In genomic region chr14:28375642-28376091, GRCm38 (mm10) we compare ENCODE assay signal across 11 mouse cellular contexts.
DNase-seq lines count a peak whose midpoint lies in the region; ATAC-seq and TF ChIP-seq lines count a peak whose summit lies in the region.
"Had no signal": no experiment of that assay in that cellular context is flagged by ENCODE, and none has a peak within 500 bp of the region (broad histone marks: within the 10 kb centered on the region; RNA-seq: fewer than 3 reads in every experiment).

No protein-coding gene starts in this region.

- peak; percentile 60 for DNase-seq in retina, postnatal 1 day
- no peak for DNase-seq in retina, embryonic 14.5 days (ENCODE audit: low spot score)
- peak; percentile 30 for DNase-seq in heart, postnatal 0 days (ENCODE audit: low spot score)
- peak; percentile 71 for DNase-seq in lung, postnatal 0 days (ENCODE audit: low spot score)
- DNase-seq in ovary, postnatal 10 days (ENCODE audit: low spot score) = no peak
- DNase-seq in gastrocnemius, postnatal 14 days = no peak
- no peak for DNase-seq in spleen, postnatal 14 days (ENCODE audit: low spot score in 2 of 2)
- DNase-seq in T-cell, adult 2 months (ENCODE audit: low spot score) = no peak
- DNase-seq: cerebellum, adult 11 months had no signal

- ATAC-seq in heart, postnatal 0 days (ENCODE audit: insufficient read depth, low read depth) = 0 out of 2 replicates have a peak, but pooled peaks have one; percentile 17
- ATAC-seq in lung, postnatal 0 days = peak; percentile 63

- no peaks in the 10 kb centered on the region for H3K9me3 ChIP-seq in heart, postnatal 0 days (replicated peaks; ENCODE audit: control insufficient read depth, low read length)
- H3K9me3 ChIP-seq in lung, postnatal 0 days (ENCODE audit: low read length) = no peaks in the 10 kb centered on the region

- H3K9ac ChIP-seq in heart, postnatal 0 days (replicated peaks; ENCODE audit: low read depth, low read length) = no peak overlapping the region
- H3K9ac ChIP-seq in lung, postnatal 0 days (replicated peaks; ENCODE audit: low read depth) = no peak overlapping the region
- H3K9ac ChIP-seq: liver, embryonic 14.5 days had no signal

- 0 out of 2 replicates have a peak, but pooled peaks cover 8% of the 10 kb centered on the region for H3K4me1 ChIP-seq in heart, postnatal 0 days (ENCODE audit: control insufficient read depth, insufficient read depth)
- H3K4me1 ChIP-seq in lung, postnatal 0 days (ENCODE audit: insufficient read depth, low read depth, low read length) = no peaks in the 10 kb centered on the region; the same call in 1 of the 2 replicates

- H3K36me3 ChIP-seq in heart, postnatal 0 days (replicated peaks; ENCODE audit: control insufficient read depth, insufficient read depth, low read length) = no peaks in the 10 kb centered on the region
- H3K36me3 ChIP-seq in lung, postnatal 0 days (ENCODE audit: insufficient read depth, low read length) = no peaks in the 10 kb centered on the region

- intact Hi-C loops in gastrocnemius, postnatal 14 days (cut with DNase I; ENCODE audit: low total_unique reads) = no loop called here

- H3K27me3 ChIP-seq in heart, postnatal 0 days (ENCODE audit: control insufficient read depth, insufficient read depth, low read length) = peaks cover 7% of the 10 kb centered on the region; the same call in 1 of the 2 replicates
- no peaks in the 10 kb centered on the region for H3K27me3 ChIP-seq in lung, postnatal 0 days (replicated peaks; ENCODE audit: insufficient read depth, low read length)
- H3K27me3 ChIP-seq: CH12.LX had no signal

- H3K4me3 ChIP-seq in heart, postnatal 0 days (ENCODE audit: low read depth, low read length) = no peak overlapping the region
- no peak overlapping the region for H3K4me3 ChIP-seq in lung, postnatal 0 days (ENCODE audit: low read depth, low read length)

- no peak overlapping the region for H3K27ac ChIP-seq in heart, postnatal 0 days (ENCODE audit: low read depth)
- H3K27ac ChIP-seq in lung, postnatal 0 days (ENCODE audit: low read length) = no peak overlapping the region
- H3K27ac ChIP-seq: liver, embryonic 14.5 days had no signal

- H3K4me2 ChIP-seq in heart, postnatal 0 days (ENCODE audit: low read depth, low read length) = peak overlapping the region; percentile 41
- H3K4me2 ChIP-seq in lung, postnatal 0 days (replicated peaks; ENCODE audit: low read depth, low read length) = 0 out of 2 replicates have a peak overlapping the region, but pooled peaks have one; percentile 4

- TF ChIP-seq EP300 in heart, postnatal 0 days (IDR thresholded peaks at IDR 0.05; ENCODE audit: low read depth) = no peak
- TF ChIP-seq EP300 in lung, postnatal 0 days (IDR thresholded peaks at IDR 0.05) = peak; percentile 54

- TF ChIP-seq CTCF in heart, postnatal 0 days (IDR thresholded peaks at IDR 0.05; ENCODE audit: low read depth) = no peak
- TF ChIP-seq CTCF in lung, postnatal 0 days (IDR thresholded peaks at IDR 0.05) = no peak

- 20% methylated on average over 10 of the region's 10 CpGs for WGBS in heart, postnatal 0 days
- 12% methylated on average over 10 of the region's 10 CpGs for WGBS in lung, postnatal 0 days

Comparison
In these comparisons a context has a peak if more than half of its experiments do, and no peak if none do; other contexts are left out.
1. DNase-seq: peak in retina, postnatal 1 day (single experiment), heart, postnatal 0 days (single experiment) and lung, postnatal 0 days (single experiment); none in retina, embryonic 14.5 days (single experiment), ovary, postnatal 10 days (single experiment), gastrocnemius, postnatal 14 days (single experiment), spleen, postnatal 14 days (0 of 2) and T-cell, adult 2 months (single experiment).